Mouse (Mus musculus) bone marrow, adult 2 months (tissue): ENCODE results near the gene Pip5k1c.

ENCODE experiments used
- CTCF ChIP-seq: fragments of 200-500 bp; IDR thresholded peaks from 2 replicates; pipeline ENCODE4 v1.5.1; 2011; ENCODE audit warnings: low read length, control low read depth; ENCODE audit not compliant: control insufficient read depth, insufficient read depth
- POLR2A ChIP-seq: fragments of 200-500 bp; IDR thresholded peaks from 2 replicates; pipeline ENCODE4 v1.6.1; 2011; ENCODE audit warnings: low read depth, mild to moderate bottlenecking, control low read depth, low read length, borderline replicate concordance; ENCODE audit not compliant: control insufficient read depth

- TF ChIP-seq POLR2A = no peak
- TF ChIP-seq CTCF = no peak
Measured at GRCm38 (mm10) chr10:81349146-81349545, 56.4 kb downstream of the Pip5k1c start.
